Mouse (Mus musculus): ENCODE measurements around the gene Mreg. TPM values are rescaled to one million over a fixed set of nuclear protein-coding genes. Genes with fewer than 3 reads are reported as not detected.
A peak's percentile ranks its signal among the peaks of the same experiment; 100 is the strongest.
"Not testable (repeated sequence)": the region's sequence is repeated elsewhere in the genome, so short reads cannot be mapped to it uniquely, and the experiment has no call there.

Gene Mreg
- 1.4 and 1.8 TPM in 2 replicates for polyA plus RNA-seq (2015; fragmentation: Nextera tagmentation; extraction: Ambion mirVana)

- peak; percentile 86 for ATAC-seq
- peak within 1 kb of the TSS; percentile 74 for H3K4me3 ChIP-seq (replicated peaks)
- H3K4me2 ChIP-seq (replicated peaks) = peak within 1 kb of the TSS; percentile 99
- peaks cover 14% of the 10 kb centered on the region for H3K4me1 ChIP-seq (replicated peaks)
- WGBS = under 1% methylated on average over 87 of the region's 89 CpGs
- H3K36me3 ChIP-seq = no peaks in the 10 kb centered on the region
- H3K9ac ChIP-seq (replicated peaks) = peak within 1 kb of the TSS; percentile 80
- peaks cover 18% of the 10 kb centered on the region; the same call in 1 of the 2 replicates for H3K27me3 ChIP-seq
- H3K9me3 ChIP-seq = no peaks in the 10 kb centered on the region
- H3K27ac ChIP-seq = 0 out of 2 replicates have a peak within 1 kb of the TSS, but pooled peaks have one; percentile 9
These were observed at the start of gene Mreg for GRCm38 (mm10) chr1:72211701-72212699. Gene Mreg (minus strand): TSS chr1:72212307.

GRCm38 (mm10) chr1:72256381-72257256 lies 44.5 kb upstream of the Mreg start:
- Histone ChIP-seq H3K9me3 (no peaks in the 10 kb centered on the region), H3K36me3 (0 out of 2 replicates have a peak, but pooled peaks cover 5% of the 10 kb centered on the region), H3K27ac (peak overlapping the region; percentile 89; the same call in 1 of the 2 replicates), H3K4me3 (replicated peaks) (peak overlapping the region; percentile 45; the same call in 1 of the 2 replicates), H3K9ac (replicated peaks) (no peak overlapping the region; the same call in 1 of the 2 replicates), H3K4me2 (replicated peaks) (peak overlapping the region; percentile 61), H3K4me1 (replicated peaks) (peaks cover 29% of the 10 kb centered on the region), H3K27me3 (no peaks in the 10 kb centered on the region)
- 82% methylated on average over 9 of the region's 9 CpGs for WGBS
- ATAC-seq = no peak

- peak overlapping the region; percentile 61 for H3K4me2 ChIP-seq (replicated peaks)
- no peaks in the 10 kb centered on the region for H3K36me3 ChIP-seq
- WGBS = 25% methylated on average over 11 of the region's 11 CpGs
- peak overlapping the region; percentile 45 for H3K4me3 ChIP-seq (replicated peaks)
- ATAC-seq = no peak
- H3K9ac ChIP-seq (replicated peaks) = peak overlapping the region; percentile 65; the same call in 1 of the 2 replicates
- no peaks in the 10 kb centered on the region for H3K27me3 ChIP-seq
- H3K4me1 ChIP-seq (replicated peaks) = peaks cover 29% of the 10 kb centered on the region
- peak overlapping the region; percentile 89 for H3K27ac ChIP-seq
- H3K9me3 ChIP-seq = no peaks in the 10 kb centered on the region
These were observed 43.7 kb upstream of the Mreg start for GRCm38 (mm10) chr1:72255854-72256175.

- peak overlapping the region; percentile 89 for H3K27ac ChIP-seq
- no peaks in the 10 kb centered on the region for H3K9me3 ChIP-seq
- peaks cover 29% of the 10 kb centered on the region for H3K4me1 ChIP-seq (replicated peaks)
- WGBS = 5% methylated on average over 15 of the region's 15 CpGs
- peak overlapping the region; percentile 61 for H3K4me2 ChIP-seq (replicated peaks)
- no peaks in the 10 kb centered on the region for H3K36me3 ChIP-seq
- H3K9ac ChIP-seq (replicated peaks) = peak overlapping the region; percentile 65
- H3K4me3 ChIP-seq (replicated peaks) = peak overlapping the region; percentile 45
- peak; percentile 86 for ATAC-seq
- no peaks in the 10 kb centered on the region for H3K27me3 ChIP-seq
These were observed 43.2 kb upstream of the Mreg start for GRCm38 (mm10) chr1:72255062-72255853.

- Histone ChIP-seq H3K9me3 (no peaks in the 10 kb centered on the region), H3K36me3 (no peaks in the 10 kb centered on the region), H3K27ac (peak overlapping the region; percentile 89), H3K4me1 (replicated peaks) (peaks cover 27% of the 10 kb centered on the region), H3K27me3 (no peaks in the 10 kb centered on the region), H3K4me3 (replicated peaks) (peak overlapping the region; percentile 45), H3K4me2 (replicated peaks) (peak overlapping the region; percentile 61), H3K9ac (replicated peaks) (peak overlapping the region; percentile 65)
- WGBS = 1% methylated on average over 35 of the region's 35 CpGs
- peak; percentile 93 for ATAC-seq
These were observed 42.5 kb upstream of the Mreg start for GRCm38 (mm10) chr1:72254545-72255061.

GRCm38 (mm10) chr1:72253881-72254491 lies 41.9 kb upstream of the Mreg start:
- Histone ChIP-seq H3K27ac (peak overlapping the region; percentile 89), H3K4me3 (replicated peaks) (peak overlapping the region; percentile 45), H3K9me3 (no peaks in the 10 kb centered on the region), H3K4me1 (replicated peaks) (peaks cover 20% of the 10 kb centered on the region), H3K36me3 (no peaks in the 10 kb centered on the region), H3K4me2 (replicated peaks) (peak overlapping the region; percentile 61), H3K27me3 (no peaks in the 10 kb centered on the region), H3K9ac (replicated peaks) (peak overlapping the region; percentile 65)
- WGBS = 47% methylated on average over 11 of the region's 11 CpGs
- ATAC-seq = peak; percentile 16; the same call in 1 of the 2 replicates

- ATAC-seq = no peak
- no peaks in the 10 kb centered on the region for H3K27me3 ChIP-seq
- H3K36me3 ChIP-seq = no peaks in the 10 kb centered on the region
- 90% methylated on average over 1 of the region's 1 CpGs for WGBS
- no peak overlapping the region for H3K9ac ChIP-seq (replicated peaks)
- peaks cover 16% of the 10 kb centered on the region for H3K4me1 ChIP-seq (replicated peaks)
- H3K4me2 ChIP-seq (replicated peaks) = no peak overlapping the region
- no peaks in the 10 kb centered on the region for H3K9me3 ChIP-seq
- H3K27ac ChIP-seq = no peak overlapping the region
- H3K4me3 ChIP-seq (replicated peaks) = no peak overlapping the region
These were observed 39.7 kb upstream of the Mreg start for GRCm38 (mm10) chr1:72251806-72252205.

GRCm38 (mm10) chr1:72248226-72248737 lies 36.2 kb upstream of the Mreg start:
- WGBS = 43% methylated on average over 9 of the region's 9 CpGs
- H3K27me3 ChIP-seq; H3K27ac ChIP-seq; H3K36me3 ChIP-seq; ATAC-seq; H3K4me3 ChIP-seq (replicated peaks); H3K9ac ChIP-seq (replicated peaks); H3K4me2 ChIP-seq (replicated peaks); H3K9me3 ChIP-seq; H3K4me1 ChIP-seq (replicated peaks): not testable (repeated sequence)

GRCm38 (mm10) chr1:72244317-72245036 lies 32.4 kb upstream of the Mreg start:
- peak overlapping the region; percentile 48 for H3K4me3 ChIP-seq (replicated peaks)
- H3K36me3 ChIP-seq = no peaks in the 10 kb centered on the region
- no peaks in the 10 kb centered on the region for H3K27me3 ChIP-seq
- peak; percentile 83 for ATAC-seq
- peak overlapping the region; percentile 59 for H3K4me2 ChIP-seq (replicated peaks)
- no peaks in the 10 kb centered on the region for H3K4me1 ChIP-seq (replicated peaks)
- 1% methylated on average over 12 of the region's 12 CpGs for WGBS
- H3K9ac ChIP-seq (replicated peaks) = no peak overlapping the region
- H3K27ac ChIP-seq = peak overlapping the region; percentile 62
- H3K9me3 ChIP-seq = no peaks in the 10 kb centered on the region

Measured in midbrain, embryonic 13.5 days (tissue).